Mouse (Mus musculus): Measurements from ENCODE around the gene Bcorl1. TPM values are rescaled to one million over a fixed set of nuclear protein-coding genes. Genes with fewer than 3 reads are reported as not detected.
"Not testable (repeated sequence)": the region's sequence is repeated elsewhere in the genome, so short reads cannot be mapped to it uniquely, and the experiment has no call there.

Bcorl1 gene
- total and polyA plus RNA-seq, 2 experiments = 2.2 to 2.8 TPM

DNA sequence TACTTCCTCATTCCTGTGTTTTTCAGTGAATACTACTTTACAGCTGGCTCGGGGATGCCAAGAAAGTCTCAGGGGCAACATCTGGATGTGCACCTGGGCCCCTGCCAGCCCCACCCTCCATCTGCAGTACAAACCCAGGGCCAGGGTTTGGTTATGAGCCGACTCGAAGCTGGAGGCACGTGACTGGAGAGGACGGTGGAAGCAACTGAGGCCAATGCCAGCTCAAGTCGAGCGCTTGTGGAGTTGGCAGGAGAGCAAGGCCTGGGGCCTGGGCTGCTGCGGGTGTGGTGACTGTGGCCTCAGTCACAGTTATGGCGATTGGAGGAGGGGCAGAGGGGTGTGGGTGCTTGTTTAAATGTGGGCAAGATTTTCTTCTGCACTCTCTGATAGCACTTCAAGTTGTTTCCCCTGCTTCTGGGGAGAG, 94.3 kb downstream of the Bcorl1 start:
- H3K4me3 ChIP-seq (ENCODE audit: insufficient read depth, low read depth, low read length) = no peak overlapping the region
- no peak for DNase-seq (ENCODE audit: extremely low read depth, low read depth, low spot score)
- H3K36me3 ChIP-seq (ENCODE audit: control insufficient read depth, insufficient read depth, low read length) = no peaks in the 10 kb centered on the region
- no peaks in the 10 kb centered on the region for H3K27me3 ChIP-seq (ENCODE audit: control insufficient read depth, insufficient read depth, low read length)
- H3K27ac ChIP-seq (replicated peaks; ENCODE audit: insufficient read depth, low read depth, low read length) = no peak overlapping the region
- H3K4me1 ChIP-seq (ENCODE audit: control insufficient read depth, insufficient read depth, low read length) = no peaks in the 10 kb centered on the region; the same call in 1 of the 2 replicates
- WGBS = 90% methylated on average over 9 of the region's 9 CpGs
- TF ChIP-seq CTCF (IDR thresholded peaks at IDR 0.05; ENCODE audit: low read depth, low read length) (no peak), POLR2A (IDR thresholded peaks at IDR 0.05; ENCODE audit: extremely low read depth, insufficient read depth, low read length) (no peak)
- no peaks in the 10 kb centered on the region for H3K79me2 ChIP-seq (ENCODE audit: control insufficient read depth, insufficient read depth, low read length)
- H3K9ac ChIP-seq (ENCODE audit: low read depth, low read length) = no peak overlapping the region

DNA sequence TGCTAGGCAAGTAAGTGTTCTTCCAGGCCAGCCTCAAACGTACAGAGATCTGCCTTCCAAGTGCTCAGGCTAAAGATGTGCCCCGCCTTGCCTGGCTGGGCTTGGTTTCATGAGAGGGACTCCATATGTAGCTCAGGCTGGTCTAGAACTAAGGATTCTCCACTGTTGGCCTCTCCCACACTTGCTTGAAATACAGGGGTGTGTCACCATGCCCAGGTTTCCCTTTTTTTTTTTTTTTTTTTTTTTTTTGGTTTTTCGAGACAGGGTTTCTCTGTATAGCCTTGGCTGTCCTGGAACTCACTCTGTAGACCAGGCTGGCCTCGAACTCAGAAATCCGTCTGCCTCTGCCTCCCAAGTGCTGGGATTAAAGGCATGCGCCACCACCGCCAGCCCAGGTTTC, 94.9 kb downstream of the Bcorl1 start:
- H3K4me3 ChIP-seq (ENCODE audit: insufficient read depth, low read depth, low read length); H3K79me2 ChIP-seq (ENCODE audit: control insufficient read depth, insufficient read depth, low read length); H3K27ac ChIP-seq (replicated peaks; ENCODE audit: insufficient read depth, low read depth, low read length); H3K27me3 ChIP-seq (ENCODE audit: control insufficient read depth, insufficient read depth, low read length); H3K9ac ChIP-seq (ENCODE audit: low read depth, low read length); H3K4me1 ChIP-seq (ENCODE audit: control insufficient read depth, insufficient read depth, low read length); H3K36me3 ChIP-seq (ENCODE audit: control insufficient read depth, insufficient read depth, low read length); DNase-seq (ENCODE audit: extremely low read depth, low read depth, low spot score): not testable (repeated sequence)
- WGBS = 91% methylated on average over 6 of the region's 7 CpGs

DNA sequence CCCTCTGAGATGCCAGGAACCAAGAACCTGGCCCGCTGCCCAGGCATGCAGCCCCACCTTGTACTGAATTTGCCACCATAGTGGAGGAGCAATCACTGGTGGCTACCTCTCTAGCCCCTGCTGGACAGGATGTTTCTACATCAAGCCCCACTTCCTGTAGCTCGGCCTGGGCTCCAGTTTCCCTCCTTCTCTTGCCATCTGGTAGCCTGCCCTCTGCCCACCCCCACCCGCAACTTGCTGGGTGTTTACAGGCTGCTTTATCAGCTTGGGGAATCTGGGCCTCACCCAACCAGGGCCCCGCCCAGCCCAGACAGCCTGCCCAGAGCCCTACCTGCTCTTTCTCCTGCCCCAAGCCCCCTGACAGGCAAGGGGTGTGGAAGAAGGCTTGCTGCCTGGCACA, 97.9 kb downstream of the Bcorl1 start:
- H3K4me1 ChIP-seq (ENCODE audit: control insufficient read depth, insufficient read depth, low read length) = no peaks in the 10 kb centered on the region
- no peak overlapping the region for H3K9ac ChIP-seq (ENCODE audit: low read depth, low read length)
- no peaks in the 10 kb centered on the region for H3K36me3 ChIP-seq (ENCODE audit: control insufficient read depth, insufficient read depth, low read length)
- no peaks in the 10 kb centered on the region for H3K27me3 ChIP-seq (ENCODE audit: control insufficient read depth, insufficient read depth, low read length)
- no peak overlapping the region for H3K4me3 ChIP-seq (ENCODE audit: insufficient read depth, low read depth, low read length)
- TF ChIP-seq POLR2A (IDR thresholded peaks at IDR 0.05; ENCODE audit: extremely low read depth, insufficient read depth, low read length) (no peak), CTCF (IDR thresholded peaks at IDR 0.05; ENCODE audit: low read depth, low read length) (no peak)
- no peaks in the 10 kb centered on the region for H3K79me2 ChIP-seq (ENCODE audit: control insufficient read depth, insufficient read depth, low read length)
- H3K27ac ChIP-seq (replicated peaks; ENCODE audit: insufficient read depth, low read depth, low read length) = no peak overlapping the region
- WGBS = 71% methylated on average over 4 of the region's 4 CpGs
- DNase-seq (ENCODE audit: extremely low read depth, low read depth, low spot score) = no peak

DNA sequence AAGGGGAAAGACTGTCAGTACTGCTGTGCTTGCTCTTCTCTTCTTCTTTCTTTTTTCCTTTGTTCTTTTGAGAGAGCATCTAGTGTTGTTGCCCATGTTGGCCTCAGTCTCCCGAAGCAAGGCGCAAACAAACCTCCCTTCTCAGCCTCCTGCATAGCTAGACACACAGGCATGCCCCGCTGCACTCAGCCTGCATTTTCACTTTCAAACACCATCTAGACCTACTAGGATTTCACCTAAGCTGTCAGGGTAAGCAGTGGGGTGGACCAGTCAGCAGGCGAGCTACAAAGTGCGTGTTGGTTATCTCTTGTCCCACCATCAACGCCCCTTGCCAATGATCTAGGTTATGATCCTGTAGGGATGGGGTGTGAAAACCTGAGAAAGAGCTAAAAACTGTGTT, 100.4 kb downstream of the Bcorl1 start:
- no peak overlapping the region for H3K4me3 ChIP-seq (ENCODE audit: insufficient read depth, low read depth, low read length)
- no peak overlapping the region for H3K27ac ChIP-seq (replicated peaks; ENCODE audit: insufficient read depth, low read depth, low read length)
- H3K79me2 ChIP-seq (ENCODE audit: control insufficient read depth, insufficient read depth, low read length) = no peaks in the 10 kb centered on the region
- no peak overlapping the region for H3K9ac ChIP-seq (ENCODE audit: low read depth, low read length)
- no peak for DNase-seq (ENCODE audit: extremely low read depth, low read depth, low spot score)
- TF ChIP-seq CTCF (IDR thresholded peaks at IDR 0.05; ENCODE audit: low read depth, low read length) = no peak
- no peaks in the 10 kb centered on the region for H3K4me1 ChIP-seq (ENCODE audit: control insufficient read depth, insufficient read depth, low read length)
- 91% methylated on average over 6 of the region's 6 CpGs for WGBS
- no peaks in the 10 kb centered on the region for H3K36me3 ChIP-seq (ENCODE audit: control insufficient read depth, insufficient read depth, low read length)
- H3K27me3 ChIP-seq (ENCODE audit: control insufficient read depth, insufficient read depth, low read length) = no peaks in the 10 kb centered on the region

DNA sequence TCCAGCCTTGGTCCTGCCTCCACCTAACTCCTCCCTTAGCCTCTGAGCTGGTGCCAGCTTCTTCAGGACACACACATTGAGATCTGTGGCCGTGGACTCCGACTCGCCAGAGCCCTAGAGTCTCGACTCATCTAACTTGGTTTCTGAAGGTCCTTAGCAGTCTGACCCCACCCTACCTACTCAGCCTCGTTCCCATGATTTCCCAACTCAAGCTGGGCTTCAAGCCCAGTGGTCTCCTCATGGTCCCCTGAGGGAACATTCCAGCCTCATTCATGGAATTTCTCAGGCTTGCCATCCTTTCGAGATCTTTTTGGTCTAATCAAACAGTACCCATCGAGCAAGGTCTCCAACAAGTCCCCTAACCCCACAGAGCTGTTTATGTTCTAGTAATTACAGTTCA, 100.8 kb downstream of the Bcorl1 start:
- H3K4me1 ChIP-seq (ENCODE audit: control insufficient read depth, insufficient read depth, low read length) = no peaks in the 10 kb centered on the region
- H3K4me3 ChIP-seq (ENCODE audit: insufficient read depth, low read depth, low read length) = no peak overlapping the region
- TF ChIP-seq CTCF (IDR thresholded peaks at IDR 0.05; ENCODE audit: low read depth, low read length) = no peak
- no peak for TF ChIP-seq POLR2A (IDR thresholded peaks at IDR 0.05; ENCODE audit: extremely low read depth, insufficient read depth, low read length)
- no peaks in the 10 kb centered on the region for H3K36me3 ChIP-seq (ENCODE audit: control insufficient read depth, insufficient read depth, low read length)
- H3K9ac ChIP-seq (ENCODE audit: low read depth, low read length) = no peak overlapping the region
- H3K27ac ChIP-seq (replicated peaks; ENCODE audit: insufficient read depth, low read depth, low read length) = no peak overlapping the region
- WGBS = 79% methylated on average over 7 of the region's 7 CpGs
- no peaks in the 10 kb centered on the region for H3K27me3 ChIP-seq (ENCODE audit: control insufficient read depth, insufficient read depth, low read length)
- no peak for DNase-seq (ENCODE audit: extremely low read depth, low read depth, low spot score)
- H3K79me2 ChIP-seq (ENCODE audit: control insufficient read depth, insufficient read depth, low read length) = no peaks in the 10 kb centered on the region

DNA sequence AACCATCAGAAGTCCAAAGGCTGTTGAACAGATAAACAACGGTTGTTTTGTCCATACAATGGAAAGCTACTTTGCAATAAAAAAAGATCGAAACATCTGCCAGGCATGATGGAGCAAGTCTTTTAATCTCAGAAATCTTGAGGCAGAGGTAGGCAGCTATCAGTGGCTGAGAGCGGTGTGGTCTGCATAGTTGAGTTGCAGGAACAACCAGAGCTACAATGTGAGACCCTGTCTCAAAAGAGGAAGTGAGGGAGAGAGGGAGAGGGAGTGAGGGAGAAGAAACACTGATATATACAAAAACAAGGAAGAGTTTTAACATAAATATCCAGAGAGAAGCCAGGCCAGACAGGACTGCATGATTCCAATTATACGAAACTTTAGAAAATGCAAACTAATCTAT, 103.5 kb downstream of the Bcorl1 start:
- H3K36me3 ChIP-seq (ENCODE audit: control insufficient read depth, insufficient read depth, low read length) = no peaks in the 10 kb centered on the region
- TF ChIP-seq CTCF (IDR thresholded peaks at IDR 0.05; ENCODE audit: low read depth, low read length) = no peak
- TF ChIP-seq POLR2A (IDR thresholded peaks at IDR 0.05; ENCODE audit: extremely low read depth, insufficient read depth, low read length) = no peak
- DNase-seq (ENCODE audit: extremely low read depth, low read depth, low spot score) = no peak
- no peak overlapping the region for H3K4me3 ChIP-seq (ENCODE audit: insufficient read depth, low read depth, low read length)
- H3K9ac ChIP-seq (ENCODE audit: low read depth, low read length) = no peak overlapping the region
- no peaks in the 10 kb centered on the region; the same call in 1 of the 2 replicates for H3K79me2 ChIP-seq (ENCODE audit: control insufficient read depth, insufficient read depth, low read length)
- no peaks in the 10 kb centered on the region for H3K27me3 ChIP-seq (ENCODE audit: control insufficient read depth, insufficient read depth, low read length)
- H3K27ac ChIP-seq (replicated peaks; ENCODE audit: insufficient read depth, low read depth, low read length) = no peak overlapping the region
- no peaks in the 10 kb centered on the region for H3K4me1 ChIP-seq (ENCODE audit: control insufficient read depth, insufficient read depth, low read length)
- 79% methylated on average over 4 of the region's 4 CpGs for WGBS

Data from liver, adult 2 months (tissue).